Mouse (Mus musculus): Measurements from ENCODE around the gene Mia. TPM values are rescaled to one million over a fixed set of nuclear protein-coding genes. Genes with fewer than 3 reads are reported as not detected.
A peak's percentile ranks its signal among the peaks of the same experiment; 100 is the strongest.

Gene Mia
- under 1 TPM in 1 of 2 experiments, not detected in 1; 0.57 TPM for total RNA-seq (2021)
- long read RNA-seq, experiment 1, partial matches to known transcripts, result 1 of 1 reads
- long read RNA-seq, experiment 1, other reads (novel, unspliced or antisense), result 0 of 1 reads
- long read RNA-seq, experiment 2, partial matches to known transcripts, result 1 of 2 reads
- long read RNA-seq, experiment 2, other reads (novel, unspliced or antisense), result 1 of 2 reads

- DNase-seq, result no peak
These were observed at the start of gene Mia, which contains the start of gene Gm21983 for GRCm38 (mm10) chr7:27180837-27181695. Gene Mia, minus strand, starts transcription at chr7:27181157. Gene Gm21983, minus strand, starts transcription at chr7:27181086.

GRCm38 (mm10) chr7:27228865-27229264, 47.9 kb upstream of the Mia start:
- no peak for DNase-seq

DNA sequence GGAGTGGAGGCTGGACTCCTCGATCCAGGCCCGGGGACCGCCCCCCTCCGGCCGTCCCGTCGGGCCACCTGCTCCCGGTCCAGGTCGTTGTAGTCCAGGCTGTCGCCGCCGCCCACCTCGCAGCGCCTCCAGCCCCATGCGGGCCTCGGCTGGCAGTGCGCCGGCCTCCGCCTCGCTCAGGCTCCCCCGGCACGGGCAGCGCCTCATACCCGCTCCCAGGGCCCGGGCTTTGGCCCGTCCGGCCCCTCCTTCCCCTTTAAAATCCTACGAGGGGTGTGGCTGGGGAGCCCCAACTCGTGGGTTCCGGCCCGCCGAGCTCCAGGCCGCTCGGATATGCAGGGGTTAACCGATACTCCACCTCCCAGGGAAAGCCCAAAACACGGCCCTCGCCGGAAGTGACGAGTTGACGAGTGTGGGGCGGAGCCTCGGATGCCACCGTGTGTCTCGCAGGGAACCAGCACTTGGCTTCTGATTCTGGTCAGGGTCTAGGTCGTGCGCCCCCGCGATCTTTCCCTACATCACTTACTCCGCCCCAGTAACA, 47.4 kb upstream of the Mia start, which contains the start of gene Itpkc:
TSS of gene Itpkc (minus strand) at position 381 of the 541 bp plus-strand sequence.
- peak; percentile 95 to 96 for DNase-seq

GRCm38 (mm10) chr7:27227676-27228075, 46.7 kb upstream of the Mia start:
- no peak for DNase-seq

- no peak for DNase-seq
These were observed 46.3 kb upstream of the Mia start for GRCm38 (mm10) chr7:27227276-27227675.

DNA sequence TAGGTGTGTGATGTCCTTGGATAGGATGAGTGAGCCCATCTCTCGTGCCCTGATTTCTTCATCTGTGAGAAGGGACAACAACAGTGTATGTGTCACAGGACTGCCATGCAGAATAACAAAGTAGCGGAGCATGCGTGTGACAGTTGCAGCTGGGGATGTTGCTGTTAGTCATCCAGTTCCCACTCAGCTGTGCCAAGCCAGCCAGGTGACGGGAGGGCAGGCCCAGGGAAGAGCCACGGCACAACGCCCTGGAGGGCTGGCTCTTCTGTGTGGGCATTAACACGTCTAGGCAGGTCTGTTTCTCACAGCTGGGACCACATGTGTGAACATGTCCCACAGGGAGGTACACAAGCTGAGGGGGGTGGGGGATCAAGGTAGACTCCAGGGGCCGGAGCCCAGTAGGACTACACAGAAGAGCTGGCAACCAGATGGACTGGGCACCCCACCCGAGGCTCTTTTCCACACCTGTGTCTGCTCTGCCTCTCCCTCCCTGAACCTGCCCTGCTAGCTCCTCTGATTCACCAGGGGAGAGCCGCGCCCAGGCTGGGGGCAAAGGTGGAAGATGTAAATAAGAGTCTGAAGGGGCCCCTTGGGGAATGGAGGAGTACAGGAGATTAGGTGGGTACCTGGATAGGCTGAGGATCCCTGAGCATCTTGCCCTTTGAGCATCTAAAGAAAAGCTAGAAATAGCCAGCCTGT, 44.1 kb upstream of the Mia start:
- peak; percentile 41 to 57 for DNase-seq

DNA sequence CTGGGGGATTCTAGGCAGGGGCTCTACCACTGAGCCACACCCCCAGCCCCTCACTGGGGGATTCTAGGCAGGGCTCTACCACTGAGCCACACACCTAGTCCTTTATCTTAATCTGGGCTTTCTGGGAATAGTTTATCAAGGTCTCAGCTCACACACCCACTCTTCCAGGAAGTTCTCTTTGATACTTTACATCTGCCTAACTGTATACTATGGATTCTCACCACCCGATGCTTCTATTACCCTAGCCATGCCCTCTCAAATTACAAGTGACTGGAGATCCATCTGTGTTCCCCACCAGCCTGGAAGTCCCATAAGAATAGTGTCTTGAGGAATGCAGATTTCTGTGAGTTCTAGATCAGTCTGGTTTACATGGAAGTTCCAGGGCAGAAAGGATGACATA, 41.6 kb upstream of the Mia start:
- no peak for DNase-seq

- no peak for DNase-seq
These were observed 41.0 kb upstream of the Mia start for GRCm38 (mm10) chr7:27221939-27222338.

GRCm38 (mm10) chr7:27219937-27220336, 39.0 kb upstream of the Mia start:
- no peak for DNase-seq

GRCm38 (mm10) chr7:27218586-27218985, 37.6 kb upstream of the Mia start:
- DNase-seq, result no peak

GRCm38 (mm10) chr7:27212626-27213025, 31.7 kb upstream of the Mia start:
- DNase-seq, result no peak

GRCm38 (mm10) chr7:27203730-27204449, 22.9 kb upstream of the Mia start:
- DNase-seq, result no peak

GRCm38 (mm10) chr7:27198779-27199178, 17.8 kb upstream of the Mia start:
- DNase-seq, result no peak

DNA sequence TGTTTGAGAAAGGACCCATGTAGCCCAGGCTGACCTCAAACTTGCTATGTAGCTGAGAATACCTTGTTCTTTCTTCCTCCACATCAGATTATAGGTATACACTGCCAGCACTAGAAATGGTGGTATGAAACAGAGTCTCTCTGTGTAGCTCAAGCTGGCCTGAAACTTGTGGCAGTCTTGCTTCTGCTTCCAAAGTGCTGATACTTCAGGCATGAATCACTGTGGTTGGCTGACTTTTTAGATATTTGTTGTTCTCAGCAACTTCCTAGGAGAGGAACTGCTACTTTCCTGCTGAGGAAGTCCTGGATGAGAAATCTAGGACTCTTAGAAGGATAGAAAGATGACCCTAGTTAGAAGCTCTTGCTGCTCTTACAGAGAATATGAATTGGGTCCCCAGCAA, 17.4 kb upstream of the Mia start:
- DNase-seq, result no peak

DNA sequence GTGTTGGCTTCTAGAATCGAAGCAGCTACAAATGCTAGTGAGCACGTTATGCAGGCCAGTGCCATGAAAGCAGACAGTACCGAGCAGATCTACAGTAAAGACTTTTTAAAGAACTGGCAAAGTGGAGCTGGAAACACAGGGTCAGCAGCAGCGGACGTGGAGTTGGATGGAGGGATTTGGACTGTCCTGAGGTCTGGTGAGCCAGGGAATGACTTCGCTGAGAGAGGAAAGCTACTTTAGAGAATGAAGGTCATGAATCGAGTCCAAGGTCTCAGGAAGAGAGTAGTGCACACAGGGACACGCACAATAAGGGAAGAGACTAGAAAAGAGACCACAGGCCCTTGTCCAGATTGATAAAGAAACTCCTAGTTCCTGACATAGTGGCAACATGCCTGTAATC, 16.7 kb upstream of the Mia start:
- peak in 1 of 2 experiments; percentile 33 for DNase-seq

DNA sequence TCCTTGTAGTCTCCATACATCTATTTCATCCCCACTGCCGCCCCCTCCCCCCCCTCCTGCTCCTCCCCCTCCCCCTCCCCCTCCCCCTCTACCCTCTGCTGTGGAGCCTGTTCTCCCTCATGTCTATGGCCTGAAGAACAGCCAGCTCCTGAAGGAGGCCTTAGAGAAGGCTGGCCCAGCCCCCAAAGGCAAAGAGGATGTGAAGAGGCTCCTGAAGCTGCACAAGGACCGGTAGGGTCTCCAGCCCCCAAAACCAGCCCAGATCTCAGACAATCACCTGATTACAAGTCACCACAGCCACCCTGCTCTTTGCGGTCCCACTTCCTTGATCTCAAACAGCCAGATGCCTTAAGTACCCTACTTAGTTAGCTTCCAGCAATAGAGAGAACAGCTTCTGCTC, 16.2 kb upstream of the Mia start:
- peak in 1 of 2 experiments; percentile 23 for DNase-seq

- peak; percentile 97 to 100 for DNase-seq
These were observed 15.0 kb upstream of the Mia start, which contains the start of the genes BC024978 and Snrpa for GRCm38 (mm10) chr7:27195681-27196611. Gene BC024978, plus strand, starts transcription at chr7:27195781. Gene Snrpa, minus strand, starts transcription at chr7:27196271.

- DNase-seq, result no peak
These were observed 12.8 kb upstream of the Mia start for GRCm38 (mm10) chr7:27193731-27194130.

DNA sequence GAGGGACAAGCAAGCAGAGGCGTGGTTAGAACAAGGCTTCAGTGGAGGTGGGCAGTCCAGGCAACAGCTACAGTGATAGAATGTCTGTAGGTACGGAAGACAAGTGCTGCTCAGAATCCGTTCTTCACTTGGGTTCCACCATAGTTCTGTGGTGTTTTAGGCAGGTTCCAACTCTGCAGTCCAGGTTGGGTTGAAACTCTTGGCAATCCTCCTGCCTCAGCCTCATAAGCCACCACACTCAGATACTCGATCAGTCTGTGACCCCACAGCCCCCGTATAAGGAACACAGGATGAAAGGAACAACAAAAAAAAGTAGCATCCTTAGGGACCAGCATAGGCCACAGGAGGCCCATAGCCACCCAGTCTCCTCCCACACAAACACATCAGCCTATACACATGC, 11.5 kb upstream of the Mia start:
- no peak for DNase-seq

GRCm38 (mm10) chr7:27189271-27189931, 8.4 kb upstream of the Mia start:
- no peak for DNase-seq
